Mouse (Mus musculus): ENCODE results near the gene Apoe. TPM values are rescaled to one million over a fixed set of nuclear protein-coding genes. Genes with fewer than 3 reads are reported as not detected.

Apoe gene
- total and polyA plus RNA-seq, 3 experiments: 33.3 to 61.4 TPM; not detected in 1

GRCm38 (mm10) chr7:19664955-19665841, 33.8 kb downstream of the Apoe start, which contains the start of gene Clptm1:
Clptm1 (minus strand) TSS chr7:19665033.
- peak within 1 kb of the TSS; percentile 95 for H3K27ac ChIP-seq (ENCODE audit: control insufficient read depth, low read depth, low read length)
- DNase-seq (ENCODE audit: low read depth, low spot score): peak; percentile 99
- peak within 1 kb of the TSS; percentile 89 for H3K9ac ChIP-seq (ENCODE audit: control insufficient read depth, low read depth, low read length, poor library complexity, severe bottlenecking)
- no peaks in the 10 kb centered on the region for H3K27me3 ChIP-seq (ENCODE audit: control insufficient read depth in 1 of 2, insufficient read depth in 2 of 2, low read length in 2 of 2)
- peaks cover 4 to 12% of the 10 kb centered on the region in 2 experiments; a peak in 3 of 4 replicates for H3K4me1 ChIP-seq (ENCODE audit: control insufficient read depth in 1 of 2, insufficient read depth in 2 of 2, low read length in 2 of 2)
- H3K36me3 ChIP-seq (ENCODE audit: control insufficient read depth in 1 of 2, insufficient read depth in 2 of 2, low read length in 2 of 2): peaks cover 0 to 11% of the 10 kb centered on the region in 2 experiments; a peak in 3 of 4 replicates
- peak within 1 kb of the TSS; percentile 81 to 87 for H3K4me3 ChIP-seq (ENCODE audit: control insufficient read depth in 1 of 2, insufficient read depth in 1 of 2, low read depth in 2 of 2, low read length in 2 of 2)
- H3K9me3 ChIP-seq (replicated peaks; ENCODE audit: insufficient read depth, low read length): no peaks in the 10 kb centered on the region
- H3K79me2 ChIP-seq (ENCODE audit: control insufficient read depth, insufficient read depth, low read length, poor library complexity): peaks cover 43% of the 10 kb centered on the region
- no peak for TF ChIP-seq USF1 (IDR thresholded peaks at IDR 0.05; ENCODE audit: low read depth, low read length)
- no peak for TF ChIP-seq ZKSCAN1 (IDR thresholded peaks at IDR 0.05; ENCODE audit: low read depth, low read length)
- 0 out of 2 replicates have a peak, but pooled peaks have one; percentile 7 for TF ChIP-seq TAL1 (IDR thresholded peaks at IDR 0.05; ENCODE audit: low read length)
- TF ChIP-seq EP300 (IDR thresholded peaks at IDR 0.05; ENCODE audit: low read depth in 1 of 2, low read length in 2 of 2): 0 out of 4 replicates have a peak, but pooled peaks of 1 of the 2 experiments have one; percentile 22
- peak; percentile 76; the same call in 1 of the 2 replicates for TF ChIP-seq POLR2AphosphoS2 (IDR thresholded peaks at IDR 0.05; ENCODE audit: low read length)
- no peak for TF ChIP-seq CHD1 (IDR thresholded peaks at IDR 0.05; ENCODE audit: low read depth, low read length)
- peak; percentile 24 for TF ChIP-seq RAD21 (IDR thresholded peaks at IDR 0.05; ENCODE audit: low read depth, low read length)
- TF ChIP-seq ZMIZ1 (IDR thresholded peaks at IDR 0.05; ENCODE audit: low read depth, low read length): no peak
- TF ChIP-seq POLR2A (IDR thresholded peaks at IDR 0.05; ENCODE audit: control insufficient read depth in 1 of 2, insufficient read depth in 1 of 2, low read depth in 1 of 2, low read length in 2 of 2, poor library complexity in 1 of 2): peak; percentile 53 to 71
- TF ChIP-seq SIN3A (IDR thresholded peaks at IDR 0.05; ENCODE audit: low read length): peak; percentile 99
- 0 out of 2 replicates have a peak, but pooled peaks have one; percentile 13 for TF ChIP-seq RCOR1 (IDR thresholded peaks at IDR 0.05; ENCODE audit: low read depth, low read length)
- peak; percentile 61 for TF ChIP-seq SMC3 (IDR thresholded peaks at IDR 0.05; ENCODE audit: low read depth, low read length)
- TF ChIP-seq MYC (IDR thresholded peaks at IDR 0.05; ENCODE audit: low read depth, low read length): 0 out of 2 replicates have a peak, but pooled peaks have one; percentile 50
- peak; percentile 90 for TF ChIP-seq ELF1 (IDR thresholded peaks at IDR 0.05; ENCODE audit: low read depth, low read length)
- TF ChIP-seq MYB (IDR thresholded peaks at IDR 0.05; ENCODE audit: low read depth, low read length): no peak
- peak; percentile 74 for TF ChIP-seq KAT2A (conservative IDR thresholded peaks at IDR 0.05; ENCODE audit: low read depth, low read length)
- peak; percentile 45; the same call in 1 of the 2 replicates for TF ChIP-seq MAZ (IDR thresholded peaks at IDR 0.05; ENCODE audit: low read depth, low read length)
- peak; percentile 29 to 88 (median 47); a peak in 5 of 6 replicates for TF ChIP-seq CTCF (IDR thresholded peaks at IDR 0.05 in 2 of 3, conservative IDR thresholded peaks at IDR 0.05 in 1 of 3; ENCODE audit: control insufficient read depth in 1 of 3, insufficient read depth in 1 of 3, low read depth in 2 of 3, low read length in 3 of 3, poor library complexity in 1 of 3, severe bottlenecking in 1 of 3)
- peak; percentile 96 for TF ChIP-seq CHD2 (IDR thresholded peaks at IDR 0.05; ENCODE audit: low read length)
- TF ChIP-seq HCFC1 (IDR thresholded peaks at IDR 0.05; ENCODE audit: low read depth, low read length): peak; percentile 89
- TF ChIP-seq MAX (IDR thresholded peaks at IDR 0.05; ENCODE audit: low read length): peak; percentile 67
- TF ChIP-seq POLR2AphosphoS5 (IDR thresholded peaks at IDR 0.05; ENCODE audit: borderline replicate concordance, low read depth, low read length): no peak
- TF ChIP-seq MEF2A (IDR thresholded peaks at IDR 0.05; ENCODE audit: extremely low read depth, insufficient replicate concordance, low read depth, low read length, poor library complexity, severe bottlenecking): no peak
- TF ChIP-seq ZNF384 (IDR thresholded peaks at IDR 0.05; ENCODE audit: low read depth, low read length): peak; percentile 55; the same call in 1 of the 2 replicates
- no peak for TF ChIP-seq GATA1 (IDR thresholded peaks at IDR 0.05; ENCODE audit: low read depth, low read length)
- 0 out of 2 replicates have a peak, but pooled peaks have one; percentile 2 for TF ChIP-seq JUND (IDR thresholded peaks at IDR 0.05; ENCODE audit: low read depth, low read length)
- TF ChIP-seq BHLHE40 (IDR thresholded peaks at IDR 0.05; ENCODE audit: borderline replicate concordance, low read depth, low read length): no peak
- no peak for TF ChIP-seq UBTF (IDR thresholded peaks at IDR 0.05; ENCODE audit: borderline replicate concordance, insufficient read depth, low read depth, low read length)
- peak; percentile 84 for TF ChIP-seq MXI1 (IDR thresholded peaks at IDR 0.05; ENCODE audit: low read depth, low read length)
- peak; percentile 72; the same call in 1 of the 2 replicates for TF ChIP-seq E2F4 (IDR thresholded peaks at IDR 0.05; ENCODE audit: borderline replicate concordance, low read depth, low read length)
- peak; percentile 34; the same call in 1 of the 2 replicates for TF ChIP-seq NRF1 (IDR thresholded peaks at IDR 0.05; ENCODE audit: insufficient read depth, low read depth, low read length, poor library complexity, severe bottlenecking)
- TF ChIP-seq TBP (IDR thresholded peaks at IDR 0.05; ENCODE audit: low read depth, low read length): peak; percentile 80
- TF ChIP-seq GABPA (IDR thresholded peaks at IDR 0.05; ENCODE audit: low read depth, low read length): no peak; the same call in 1 of the 2 replicates
- TF ChIP-seq TCF12 (IDR thresholded peaks at IDR 0.05; ENCODE audit: low read depth, low read length): peak; percentile 48

All from MEL (cell line).